Mouse (Mus musculus): Measurements from ENCODE around the gene Dst. TPM values are rescaled to one million over a fixed set of nuclear protein-coding genes. Genes with fewer than 3 reads are reported as not detected.
A peak's percentile ranks its signal among the peaks of the same experiment; 100 is the strongest.
"Not testable (repeated sequence)": the region's sequence is repeated elsewhere in the genome, so short reads cannot be mapped to it uniquely, and the experiment has no call there.

Gene Dst
- polyA plus RNA-seq, 1 experiment from 2014 or later = 29.4 TPM

DNA sequence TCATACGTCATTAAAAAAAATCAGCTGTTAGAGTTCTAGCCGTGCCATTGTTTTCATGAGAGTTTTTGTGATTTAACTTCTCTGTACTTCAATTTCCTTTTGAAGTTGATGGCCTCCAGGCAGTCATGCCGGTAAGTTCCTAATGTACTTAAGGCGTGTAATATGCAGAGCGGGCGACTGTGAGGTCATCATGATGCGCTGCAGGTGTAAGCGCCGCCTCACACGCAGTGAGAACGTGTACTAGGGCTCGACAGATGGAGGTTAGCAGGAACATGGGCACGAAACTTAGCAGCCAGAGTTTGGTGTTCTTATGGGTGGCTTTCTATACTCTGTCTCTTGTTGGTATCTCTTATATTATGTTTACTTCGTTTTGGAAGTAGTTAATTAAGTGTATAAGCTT lies 148.6 kb downstream of the Dst start:
- no peak for ATAC-seq
- H3K27me3 ChIP-seq = no peaks in the 10 kb centered on the region
- H3K4me3 ChIP-seq = no peak overlapping the region
- no peaks in the 10 kb centered on the region; the same call in 1 of the 2 replicates for H3K9me3 ChIP-seq (replicated peaks)
- peaks cover 25% of the 10 kb centered on the region for H3K4me1 ChIP-seq
- no peak overlapping the region for H3K4me2 ChIP-seq
- H3K9ac ChIP-seq = no peak overlapping the region
- WGBS = 90% methylated on average over 14 of the region's 14 CpGs
- no peak overlapping the region for H3K27ac ChIP-seq
- no peaks in the 10 kb centered on the region for H3K36me3 ChIP-seq (ENCODE audit: poor library complexity, severe bottlenecking)

DNA sequence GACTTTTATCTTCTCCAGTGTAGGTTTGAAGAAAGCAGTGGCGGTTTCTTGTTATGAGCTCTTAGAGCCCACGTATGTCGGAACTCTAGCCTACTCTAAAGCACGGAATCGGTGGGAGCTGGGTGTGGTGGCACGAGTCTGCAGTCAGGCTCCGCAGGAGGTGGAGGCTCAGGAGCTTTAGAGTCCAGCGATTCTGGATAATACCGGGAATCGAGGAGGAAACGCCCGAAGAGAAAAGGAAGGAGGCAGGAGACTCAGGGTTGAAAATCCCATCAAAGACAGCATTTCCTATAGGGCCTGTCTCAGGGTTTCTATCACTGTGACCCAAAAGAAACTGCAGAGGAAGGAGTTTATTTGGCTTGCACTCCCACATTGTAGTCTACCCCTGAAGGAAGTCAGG lies 151.2 kb downstream of the Dst start:
- Histone ChIP-seq H3K9ac (no peak overlapping the region), H3K4me1 (peaks cover 19% of the 10 kb centered on the region), H3K27me3 (no peaks in the 10 kb centered on the region), H3K27ac (no peak overlapping the region), H3K4me2 (no peak overlapping the region), H3K4me3 (no peak overlapping the region), H3K9me3 (replicated peaks) (no peaks in the 10 kb centered on the region; the same call in 1 of the 2 replicates), H3K36me3 (ENCODE audit: poor library complexity, severe bottlenecking) (no peaks in the 10 kb centered on the region)
- ATAC-seq = no peak
- 77% methylated on average over 12 of the region's 12 CpGs for WGBS

DNA sequence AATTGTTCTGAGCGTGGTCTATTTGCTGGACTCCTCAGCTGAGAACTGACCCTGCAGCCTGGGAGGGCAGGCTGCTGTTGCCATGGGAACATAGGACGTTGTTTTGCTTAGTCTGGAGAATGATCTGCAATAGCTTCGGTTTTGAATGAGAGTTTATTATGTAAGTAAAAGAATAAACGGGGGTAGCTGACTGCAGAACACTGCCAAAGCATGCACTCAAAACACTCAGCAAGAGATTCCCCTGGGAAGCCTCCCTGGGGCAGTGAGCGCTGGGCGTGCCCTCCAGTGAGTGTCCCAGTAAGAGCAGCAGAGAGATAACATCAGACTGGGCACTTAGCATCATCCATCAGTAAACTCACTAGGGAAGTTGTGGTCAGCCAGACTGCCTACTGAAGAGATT lies 152.4 kb downstream of the Dst start:
- Histone ChIP-seq H3K27ac (peak overlapping the region; percentile 4; the same call in 1 of the 2 replicates), H3K36me3 (ENCODE audit: poor library complexity, severe bottlenecking) (no peaks in the 10 kb centered on the region), H3K9ac (no peak overlapping the region), H3K9me3 (replicated peaks) (no peaks in the 10 kb centered on the region; the same call in 1 of the 2 replicates), H3K4me2 (peak overlapping the region; percentile 36; the same call in 1 of the 2 replicates), H3K27me3 (no peaks in the 10 kb centered on the region), H3K4me1 (peaks cover 19% of the 10 kb centered on the region), H3K4me3 (no peak overlapping the region)
- ATAC-seq = peak; percentile 41
- WGBS = 9% methylated on average over 6 of the region's 6 CpGs

DNA sequence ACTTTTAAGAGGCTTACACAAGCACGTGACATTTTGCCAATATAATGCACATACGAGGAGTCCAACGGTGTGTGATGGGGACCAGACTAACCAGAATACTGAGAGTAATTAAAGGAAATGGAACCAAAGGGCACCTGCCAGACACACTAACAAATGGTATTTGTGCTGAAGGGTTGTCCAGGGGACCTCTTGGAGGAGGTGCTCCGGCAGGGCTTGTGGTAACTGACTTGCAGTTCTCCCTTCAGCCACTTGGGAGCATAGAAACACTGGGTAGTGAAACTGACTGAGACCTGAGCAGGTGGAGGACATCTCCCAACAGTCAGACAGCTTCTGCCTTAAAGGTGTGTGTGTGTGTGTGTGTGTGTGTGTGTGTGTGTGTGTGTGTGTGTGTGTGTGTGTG lies 153.1 kb downstream of the Dst start:
- Histone ChIP-seq H3K36me3 (ENCODE audit: poor library complexity, severe bottlenecking) (no peaks in the 10 kb centered on the region), H3K9me3 (replicated peaks) (no peaks in the 10 kb centered on the region; the same call in 1 of the 2 replicates), H3K27me3 (no peaks in the 10 kb centered on the region), H3K4me3 (no peak overlapping the region), H3K4me1 (peaks cover 19% of the 10 kb centered on the region), H3K9ac (no peak overlapping the region), H3K27ac (no peak overlapping the region), H3K4me2 (peak overlapping the region; percentile 25)
- peak; percentile 76 for ATAC-seq
- 17% methylated on average over 4 of the region's 4 CpGs for WGBS

- WGBS = 79% methylated on average over 1 of the region's 1 CpGs
- Histone ChIP-seq H3K9ac (no peak overlapping the region), H3K4me2 (no peak overlapping the region), H3K27me3 (no peaks in the 10 kb centered on the region), H3K9me3 (replicated peaks) (no peaks in the 10 kb centered on the region; the same call in 1 of the 2 replicates), H3K4me1 (peaks cover 19% of the 10 kb centered on the region), H3K27ac (no peak overlapping the region), H3K4me3 (no peak overlapping the region), H3K36me3 (ENCODE audit: poor library complexity, severe bottlenecking) (no peaks in the 10 kb centered on the region)
- ATAC-seq = no peak
Measured at GRCm38 (mm10) chr1:34061860-34062259, 153.8 kb downstream of the Dst start.

DNA sequence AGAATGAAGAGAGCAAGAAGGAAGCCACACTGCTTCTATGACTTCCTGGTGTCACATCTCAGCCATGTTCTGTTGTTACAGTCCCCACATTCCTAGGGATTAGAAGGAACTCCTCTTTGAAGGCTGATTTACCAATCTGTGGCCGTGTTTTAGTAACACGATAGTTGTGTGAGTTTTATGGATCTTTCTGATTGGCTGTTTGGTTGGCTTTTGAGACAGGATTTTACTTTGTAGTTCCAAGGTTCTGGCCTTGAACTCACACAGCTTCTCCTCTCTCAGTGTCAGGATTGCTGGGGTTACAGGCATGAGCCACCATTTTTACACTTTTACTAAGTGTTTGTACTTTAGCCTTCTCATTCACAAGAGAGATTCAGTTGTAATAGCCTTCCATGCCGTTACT lies 155.9 kb downstream of the Dst start:
- ATAC-seq = no peak
- H3K36me3 ChIP-seq (ENCODE audit: poor library complexity, severe bottlenecking) = no peaks in the 10 kb centered on the region

GRCm38 (mm10) chr1:34065551-34066048 lies 157.6 kb downstream of the Dst start:
- ATAC-seq = no peak
- Histone ChIP-seq H3K9ac (no peak overlapping the region), H3K4me1 (peaks cover 13% of the 10 kb centered on the region), H3K4me2 (no peak overlapping the region), H3K27ac (no peak overlapping the region), H3K9me3 (replicated peaks) (no peaks in the 10 kb centered on the region), H3K27me3 (no peaks in the 10 kb centered on the region), H3K36me3 (ENCODE audit: poor library complexity, severe bottlenecking) (no peaks in the 10 kb centered on the region), H3K4me3 (no peak overlapping the region)
- 79% methylated on average over 5 of the region's 5 CpGs for WGBS

More for the DNA sequence above, 155.9 kb downstream of the Dst start:
- Histone ChIP-seq H3K4me2 (no peak overlapping the region), H3K27me3 (no peaks in the 10 kb centered on the region), H3K9ac (no peak overlapping the region), H3K4me3 (no peak overlapping the region), H3K27ac (no peak overlapping the region), H3K9me3 (replicated peaks) (no peaks in the 10 kb centered on the region; the same call in 1 of the 2 replicates), H3K4me1 (peaks cover 19% of the 10 kb centered on the region)
- WGBS = 80% methylated on average over 3 of the region's 3 CpGs

GRCm38 (mm10) chr1:34066401-34066800 lies 158.4 kb downstream of the Dst start:
- ATAC-seq; H3K4me2 ChIP-seq; H3K9ac ChIP-seq; H3K27ac ChIP-seq; H3K9me3 ChIP-seq (replicated peaks); H3K36me3 ChIP-seq (ENCODE audit: poor library complexity, severe bottlenecking); H3K27me3 ChIP-seq; H3K4me3 ChIP-seq; H3K4me1 ChIP-seq: not testable (repeated sequence)
- WGBS = 94% methylated on average over 4 of the region's 4 CpGs

DNA sequence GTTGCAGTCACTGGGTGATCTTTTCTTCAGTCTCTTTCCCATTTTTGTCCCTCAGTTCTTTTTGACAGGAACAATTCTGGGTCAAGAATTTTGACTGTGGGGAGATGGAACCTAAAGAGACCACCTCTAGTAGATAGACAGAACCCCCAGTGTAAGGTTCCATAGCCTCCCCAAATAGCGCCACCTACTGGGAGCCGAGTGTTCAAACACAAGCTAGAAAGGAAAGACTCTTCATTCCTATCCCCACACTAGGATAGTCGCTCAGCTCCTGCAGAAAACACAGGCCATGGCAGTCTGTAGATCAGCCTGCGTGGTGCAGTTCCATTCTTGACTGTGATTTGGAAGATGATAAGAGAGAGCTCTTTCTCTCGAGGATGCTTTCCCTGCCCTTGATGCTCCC lies 160.3 kb downstream of the Dst start:
- 54% methylated on average over 5 of the region's 5 CpGs for WGBS
- Histone ChIP-seq H3K27me3 (no peaks in the 10 kb centered on the region), H3K9me3 (replicated peaks) (no peaks in the 10 kb centered on the region), H3K4me2 (no peak overlapping the region), H3K9ac (no peak overlapping the region), H3K36me3 (ENCODE audit: poor library complexity, severe bottlenecking) (no peaks in the 10 kb centered on the region), H3K4me1 (no peaks in the 10 kb centered on the region), H3K4me3 (no peak overlapping the region), H3K27ac (no peak overlapping the region)
- no peak for ATAC-seq

DNA sequence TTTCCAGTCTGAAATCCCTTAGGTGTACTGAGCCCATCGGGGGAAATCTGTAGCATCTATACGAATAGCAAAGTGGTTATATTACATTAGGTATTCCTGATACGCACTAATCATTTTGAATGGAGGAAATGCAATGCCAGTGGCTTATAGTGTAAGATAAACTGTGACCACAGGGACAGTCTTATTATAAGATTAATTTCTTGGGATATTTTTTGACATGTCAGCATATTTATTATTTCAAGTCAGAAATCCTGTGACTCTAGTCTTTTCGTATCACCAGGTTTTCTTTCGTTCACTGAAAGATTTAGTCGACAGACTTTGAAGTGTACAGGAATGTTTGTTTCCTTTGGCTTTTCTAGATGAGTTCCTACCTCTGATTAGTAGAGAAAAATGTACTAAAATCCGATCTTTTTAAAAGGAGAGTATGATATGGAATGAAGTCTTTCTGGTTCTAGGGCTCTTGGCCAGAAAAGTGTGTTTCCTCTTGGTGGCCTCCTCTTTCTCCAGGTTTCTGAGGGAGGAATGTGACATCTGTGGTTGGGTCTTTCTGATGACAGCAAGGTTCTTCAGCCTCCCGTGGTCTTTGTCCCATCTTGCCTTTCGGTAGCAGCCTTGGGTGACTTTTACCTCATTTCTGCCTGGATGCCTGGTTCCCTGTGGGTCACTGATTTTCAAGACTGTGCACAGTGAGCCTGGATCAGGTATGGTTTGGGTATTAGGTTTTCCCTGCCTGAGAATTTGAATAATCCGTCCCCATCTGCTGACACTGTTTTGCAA lies 161.7 kb downstream of the Dst start:
- Histone ChIP-seq H3K9ac (no peak overlapping the region), H3K4me2 (no peak overlapping the region), H3K9me3 (replicated peaks) (no peaks in the 10 kb centered on the region), H3K4me1 (peaks cover 13% of the 10 kb centered on the region), H3K27me3 (no peaks in the 10 kb centered on the region), H3K36me3 (ENCODE audit: poor library complexity, severe bottlenecking) (no peaks in the 10 kb centered on the region), H3K27ac (no peak overlapping the region), H3K4me3 (no peak overlapping the region)
- no peak for ATAC-seq
- 94% methylated on average over 10 of the region's 10 CpGs for WGBS

DNA sequence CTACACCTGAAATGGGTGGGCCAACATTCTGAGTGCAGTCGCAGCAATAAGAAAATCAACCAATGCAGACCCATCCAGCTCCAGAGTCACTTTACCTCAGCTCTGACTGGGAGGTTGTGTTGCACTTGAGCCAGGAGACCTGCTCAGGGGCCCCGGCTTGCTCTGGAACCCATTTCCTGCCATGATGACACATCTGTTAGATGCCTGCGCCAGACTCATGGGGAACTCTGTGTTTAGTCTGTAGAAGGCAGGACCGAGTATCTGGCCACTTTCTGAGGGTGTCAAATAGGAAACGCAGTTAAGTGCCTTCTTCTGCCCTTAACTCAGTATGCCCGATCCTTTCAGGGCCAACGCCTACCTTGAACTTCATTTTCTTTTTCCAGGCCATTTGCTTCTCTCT lies 162.4 kb downstream of the Dst start:
- H3K36me3 ChIP-seq (ENCODE audit: poor library complexity, severe bottlenecking) = no peaks in the 10 kb centered on the region
- no peak overlapping the region for H3K9ac ChIP-seq
- no peak overlapping the region for H3K27ac ChIP-seq
- H3K4me3 ChIP-seq = no peak overlapping the region
- WGBS = 90% methylated on average over 7 of the region's 7 CpGs
- ATAC-seq = no peak
- no peaks in the 10 kb centered on the region for H3K27me3 ChIP-seq
- peaks cover 18% of the 10 kb centered on the region for H3K4me1 ChIP-seq
- H3K9me3 ChIP-seq (replicated peaks) = no peaks in the 10 kb centered on the region
- no peak overlapping the region for H3K4me2 ChIP-seq

GRCm38 (mm10) chr1:34070991-34071639 lies 163.1 kb downstream of the Dst start:
- 80% methylated on average over 6 of the region's 6 CpGs for WGBS
- H3K4me1 ChIP-seq = peaks cover 18% of the 10 kb centered on the region
- H3K9ac ChIP-seq = no peak overlapping the region
- H3K4me3 ChIP-seq = no peak overlapping the region
- ATAC-seq = no peak
- no peak overlapping the region for H3K27ac ChIP-seq
- H3K9me3 ChIP-seq (replicated peaks) = no peaks in the 10 kb centered on the region
- no peaks in the 10 kb centered on the region for H3K27me3 ChIP-seq
- H3K36me3 ChIP-seq (ENCODE audit: poor library complexity, severe bottlenecking) = no peaks in the 10 kb centered on the region
- H3K4me2 ChIP-seq = no peak overlapping the region
